Mouse (Mus musculus): Measurements from ENCODE around the gene Syngap1.

- TF ChIP-seq CTCF (conservative IDR thresholded peaks at IDR 0.05; ENCODE audit: insufficient read depth, insufficient read length, low read depth, low read length) (no peak), POLR2A (IDR thresholded peaks at IDR 0.05; ENCODE audit: low read depth, low read length) (no peak)
Measured at GRCm38 (mm10) chr17:26966993-26967392, 25.9 kb downstream of the Syngap1 start.

All from kidney, adult 2 months (tissue).